15 mouse cellular contexts compared by ENCODE assay signal in the genomic region with DNA sequence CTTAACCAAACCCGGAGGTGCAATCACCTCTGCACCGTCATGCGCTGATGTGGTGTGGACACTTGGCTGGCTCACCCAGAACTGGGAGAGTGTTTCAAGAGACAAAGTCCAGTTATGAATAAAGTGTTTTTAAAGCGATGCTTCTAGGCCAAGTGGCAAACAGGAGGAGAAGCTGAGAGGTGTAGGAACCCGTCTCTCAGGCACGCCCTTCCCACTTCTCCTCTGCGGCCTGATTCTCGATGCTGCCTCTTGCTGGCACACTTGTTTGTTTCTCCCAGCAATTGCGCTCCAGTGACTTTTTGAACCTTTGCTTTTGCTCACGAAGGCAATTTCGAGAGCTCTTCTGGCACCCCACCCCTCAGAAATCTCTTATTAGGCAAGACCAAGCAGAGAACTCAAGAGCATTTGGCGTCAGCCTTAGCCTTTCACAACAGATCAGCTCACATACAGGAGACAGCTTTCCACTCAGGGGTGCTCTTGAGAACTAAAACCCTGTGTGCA.
DNase-seq lines count a peak whose midpoint lies in the region; ATAC-seq lines count a peak whose summit lies in the region.
"Had no signal": no experiment of that assay in that cellular context is flagged by ENCODE, and none has a peak within 500 bp of the region (broad histone marks: within the 10 kb centered on the region; RNA-seq: fewer than 3 reads in every experiment).

No protein-coding gene starts in this region.

- peaks cover 2% of the 10 kb centered on the region; the same call in 1 of the 2 replicates for H3K4me1 ChIP-seq in heart, embryonic 11.5 days (ENCODE audit: control insufficient read depth, insufficient read depth, low read length)
- peaks cover 15% of the 10 kb centered on the region for H3K4me1 ChIP-seq in lung, embryonic 16.5 days (replicated peaks; ENCODE audit: control insufficient read depth, insufficient read depth, low read length)

- DNase-seq in heart, adult 9 months (ENCODE audit: low spot score in 2 of 2) = peak; percentile 51 to 56
- peak; percentile 89 for DNase-seq in adipocyte (ENCODE audit: low spot score)
- peak; percentile 34 for DNase-seq in gastrocnemius, postnatal 14 days
- DNase-seq in right cerebral cortex, postnatal 36 days (ENCODE audit: low spot score in 2 of 2) = no peak
- DNase-seq in thymus, postnatal 10 days (ENCODE audit: low spot score in 2 of 2) = no peak
- DNase-seq in layer of hippocampus, adult 9-10 months (ENCODE audit: low spot score) = no peak
- DNase-seq: cerebellum, adult 2 months; thymus, adult 2 months had no signal

- no peaks in the 10 kb centered on the region for H3K27me3 ChIP-seq in heart, embryonic 11.5 days (ENCODE audit: control insufficient read depth, insufficient read depth, low read length)
- no peaks in the 10 kb centered on the region for H3K27me3 ChIP-seq in lung, embryonic 16.5 days (ENCODE audit: control insufficient read depth, insufficient read depth, low read depth, low read length)
- H3K27me3 ChIP-seq: embryonic facial prominence, embryonic 12.5 days; forebrain, embryonic 15.5 days; heart, embryonic 15.5 days; Patski had no signal

- no peaks in the 10 kb centered on the region for H3K9me3 ChIP-seq in heart, embryonic 11.5 days (replicated peaks; ENCODE audit: control insufficient read depth, low read length)
- no peaks in the 10 kb centered on the region for H3K9me3 ChIP-seq in lung, embryonic 16.5 days (ENCODE audit: control insufficient read depth, low read length)
- H3K9me3 ChIP-seq: embryonic facial prominence, embryonic 12.5 days; forebrain, embryonic 15.5 days; heart, embryonic 15.5 days had no signal

- H3K4me3 ChIP-seq in heart, embryonic 11.5 days (ENCODE audit: low read depth, low read length) = no peak overlapping the region
- no peak overlapping the region for H3K4me3 ChIP-seq in lung, embryonic 16.5 days (ENCODE audit: low read length)
- H3K4me3 ChIP-seq: embryonic facial prominence, embryonic 12.5 days; forebrain, embryonic 15.5 days; heart, embryonic 15.5 days had no signal

- 87% methylated on average over 12 of the region's 12 CpGs for WGBS in heart, embryonic 11.5 days (ENCODE audit: insufficient replicate concordance)
- 44% methylated on average over 12 of the region's 12 CpGs for WGBS in lung, embryonic 16.5 days

- H3K9ac ChIP-seq in heart, embryonic 11.5 days (ENCODE audit: low read depth, low read length) = no peak overlapping the region
- no peak overlapping the region for H3K9ac ChIP-seq in lung, embryonic 16.5 days (ENCODE audit: low read length)
- H3K9ac ChIP-seq: embryonic facial prominence, embryonic 12.5 days; forebrain, embryonic 15.5 days; heart, embryonic 15.5 days had no signal

- intact Hi-C loops in gastrocnemius, postnatal 14 days (cut with DNase I; ENCODE audit: low total_unique reads) = no loop called here

- no peak overlapping the region for H3K4me2 ChIP-seq in heart, embryonic 11.5 days
- no peak overlapping the region for H3K4me2 ChIP-seq in lung, embryonic 16.5 days (ENCODE audit: low read depth, low read length)
- H3K4me2 ChIP-seq: embryonic facial prominence, embryonic 12.5 days; forebrain, embryonic 15.5 days; heart, embryonic 15.5 days had no signal

- H3K36me3 ChIP-seq in heart, embryonic 11.5 days (ENCODE audit: control insufficient read depth, insufficient read depth, low read length) = no peaks in the 10 kb centered on the region
- no peaks in the 10 kb centered on the region for H3K36me3 ChIP-seq in lung, embryonic 16.5 days (ENCODE audit: control insufficient read depth, insufficient read depth, low read length)
- H3K36me3 ChIP-seq: embryonic facial prominence, embryonic 12.5 days; heart, embryonic 15.5 days had no signal

- no peak overlapping the region for H3K27ac ChIP-seq in heart, embryonic 11.5 days (ENCODE audit: low read depth, low read length)
- peak overlapping the region; percentile 92 for H3K27ac ChIP-seq in lung, embryonic 16.5 days (ENCODE audit: low read length)
- H3K27ac ChIP-seq: embryonic facial prominence, embryonic 12.5 days; forebrain, embryonic 15.5 days; heart, embryonic 15.5 days; macrophage had no signal

- no peak for ATAC-seq in heart, embryonic 11.5 days (replicated peaks; ENCODE audit: insufficient number of reproducible peaks, low FRiP score, low TSS enrichment)
- ATAC-seq in lung, embryonic 16.5 days (ENCODE audit: low read depth) = peak; percentile 96
- ATAC-seq: forebrain, embryonic 15.5 days; Patski had no signal

Comparison
In these comparisons a context has a peak if more than half of its experiments do, and no peak if none do; other contexts are left out.
1. DNase-seq: peak in heart, adult 9 months (2 of 2), adipocyte (single experiment) and gastrocnemius, postnatal 14 days (single experiment); none in right cerebral cortex, postnatal 36 days (0 of 2), thymus, postnatal 10 days (0 of 2) and layer of hippocampus, adult 9-10 months (single experiment).